Mouse (Mus musculus) kidney, embryonic 14.5 days (tissue): ENCODE results near the gene Junb. TPM values are rescaled to one million over a fixed set of nuclear protein-coding genes. Genes with fewer than 3 reads are reported as not detected.

Experiments
- ATAC-seq: fragments of 200-750 bp; cut with Nextera tagmentation; 2 replicates; pipeline ENCODE4 v1.8.0; 2017; ENCODE audit warnings: moderate number of reproducible peaks, mild to moderate bottlenecking, moderate TSS enrichment, moderate library complexity; ENCODE audit not compliant: low FRiP score, low TSS enrichment
- H3K27ac ChIP-seq: fragments of 300-500 bp; sonication (generic); 2 replicates; pipeline ENCODE4 v1.5.1; 2014; ENCODE audit warnings: low read depth, mild to moderate bottlenecking, low read length, moderate library complexity, mixed read lengths
- H3K27me3 ChIP-seq: fragments of 300-500 bp; sonication (generic); 2 replicates; pipeline ENCODE4 v1.6.1; 2014; ENCODE audit warnings: mild to moderate bottlenecking, low read length; ENCODE audit not compliant: control insufficient read depth, insufficient read depth
- H3K36me3 ChIP-seq: fragments of 300-500 bp; sonication (generic); 2 replicates; pipeline ENCODE4 v1.6.1; 2014; ENCODE audit warnings: low read length, mixed read lengths; ENCODE audit not compliant: control insufficient read depth, insufficient read depth
- H3K4me1 ChIP-seq: fragments of 300-500 bp; sonication (generic); 2 replicates; pipeline ENCODE4 v1.6.1; 2014; ENCODE audit warnings: low read length, mixed read lengths; ENCODE audit not compliant: control insufficient read depth, insufficient read depth
- H3K4me2 ChIP-seq: fragments of 300-500 bp; sonication (generic); replicated peaks from 2 replicates; pipeline ENCODE4 v1.6.1; 2014; ENCODE audit warnings: low read depth, mild to moderate bottlenecking, low read length
- H3K4me3 ChIP-seq: fragments of 300-500 bp; sonication (generic); 2 replicates; pipeline ENCODE4 v1.5.1; 2014; ENCODE audit warnings: mild to moderate bottlenecking, low read length
- H3K9ac ChIP-seq: fragments of 300-500 bp; sonication (generic); 2 replicates; pipeline ENCODE4 v1.6.1; 2014; ENCODE audit warnings: low read depth, mild to moderate bottlenecking, low read length, moderate library complexity
- H3K9me3 ChIP-seq: fragments of 300-500 bp; sonication (generic); 2 replicates; pipeline ENCODE4 v1.6.1; 2016; ENCODE audit warnings: low read length; ENCODE audit not compliant: control insufficient read depth
- WGBS: fragments of 180-500 bp; shearing (Covaris S2); extraction: QIAGEN DNeasy Blood & Tissue Kit; methylation state at CpG from one replicate; pipeline ENCODE4 v1.1.7; 2014; 5-methylcytosine and 5-hydroxymethylcytosine counted together
- polyA plus RNA-seq: library from polyadenylated mRNA; unstranded; fragments of >200 nt; fragmentation: Nextera tagmentation; extraction: Ambion mirVana; gene quantifications from 2 replicates; pipeline ENCODE4 v1.2.1, GENCODE M21; 2014

Junb gene
- polyA plus RNA-seq, 1 experiment from 2014 or later = 10.0 TPM

DNA sequence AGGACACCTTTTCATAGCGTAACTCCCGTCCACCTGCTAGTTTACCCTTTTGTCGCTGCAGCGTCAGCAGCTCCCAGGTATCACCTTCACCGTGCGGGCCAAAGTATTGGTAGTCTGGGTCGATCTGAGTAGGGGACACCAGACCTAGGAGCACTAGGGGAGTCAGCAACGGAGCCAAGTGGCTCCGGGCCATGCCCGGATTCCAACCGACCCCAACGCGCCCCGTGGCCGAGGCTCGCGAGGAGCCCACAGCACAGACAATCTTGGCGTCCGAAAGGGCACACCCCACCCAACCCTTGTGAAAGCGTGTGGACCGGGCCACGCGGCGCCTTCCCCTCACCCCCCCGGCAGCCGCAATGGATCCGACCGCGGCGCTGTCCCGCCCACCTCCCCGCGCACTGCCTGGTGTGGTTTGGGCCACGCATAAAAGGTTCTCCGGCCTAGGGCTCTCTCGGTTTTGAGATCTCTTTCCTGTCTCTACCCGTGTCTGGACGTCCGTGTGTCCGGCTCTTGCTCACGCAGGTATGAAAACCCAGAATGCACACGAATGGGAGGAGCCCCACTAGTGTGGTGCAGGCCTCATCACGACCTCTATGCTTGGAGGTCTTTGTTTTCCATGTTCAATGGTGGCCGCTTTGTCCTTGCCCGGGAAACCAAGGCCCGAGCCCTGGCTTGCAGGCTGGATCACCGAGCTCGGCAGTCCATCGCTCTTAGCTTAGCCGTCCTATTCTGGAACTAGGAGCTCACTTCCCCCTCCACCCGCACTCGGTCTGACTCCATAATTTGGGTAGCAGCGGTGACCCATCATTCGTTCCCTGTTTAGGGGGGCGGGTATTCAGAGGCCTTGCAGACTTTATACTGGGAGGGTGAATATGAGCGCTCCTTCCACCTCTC, 9.0 kb downstream of the Junb start, which contains the start of the genes Gm49661, Prdx2 and Rnaseh2a:
Gene Gm49661, minus strand, starts transcription at position 193 of the 894 bp plus-strand sequence.
Gene Prdx2, plus strand, starts transcription at position 347 of the 894 bp plus-strand sequence.
Gene Rnaseh2a, minus strand, starts transcription at position 527 of the 894 bp plus-strand sequence.
- Histone ChIP-seq H3K9ac (peak within 1 kb of the TSS; percentile 90), H3K27ac (peak within 1 kb of the TSS; percentile 88), H3K9me3 (no peaks in the 10 kb centered on the region), H3K4me1 (peaks cover 27% of the 10 kb centered on the region), H3K4me2 (peak within 1 kb of the TSS; percentile 69), H3K27me3 (no peaks in the 10 kb centered on the region), H3K36me3 (peaks cover 34% of the 10 kb centered on the region), H3K4me3 (peak within 1 kb of the TSS; percentile 76)
- WGBS = under 1% methylated on average over 56 of the region's 56 CpGs
- peak; percentile 65 for ATAC-seq

- ATAC-seq = no peak
- peak overlapping the region; percentile 88 for H3K27ac ChIP-seq
- H3K4me2 ChIP-seq = peak overlapping the region; percentile 69
- peaks cover 29% of the 10 kb centered on the region for H3K36me3 ChIP-seq
- no peaks in the 10 kb centered on the region for H3K9me3 ChIP-seq
- peaks cover 27% of the 10 kb centered on the region for H3K4me1 ChIP-seq
- no peaks in the 10 kb centered on the region for H3K27me3 ChIP-seq
- H3K9ac ChIP-seq = peak overlapping the region; percentile 90
- peak overlapping the region; percentile 76 for H3K4me3 ChIP-seq
- WGBS = 20% methylated on average over 2 of the region's 2 CpGs
These were observed 9.9 kb downstream of the Junb start for GRCm38 (mm10) chr8:84968650-84969049.

GRCm38 (mm10) chr8:84967532-84968304, 10.8 kb downstream of the Junb start:
- no peak overlapping the region for H3K27ac ChIP-seq
- H3K4me2 ChIP-seq = peak overlapping the region; percentile 69; the same call in 1 of the 2 replicates

GRCm38 (mm10) chr8:84966603-84967002, 11.9 kb downstream of the Junb start:
- no peak overlapping the region for H3K4me3 ChIP-seq

More at GRCm38 (mm10) chr8:84967532-84968304, 10.8 kb downstream of the Junb start:
- no peak for ATAC-seq
- no peak overlapping the region; the same call in 1 of the 2 replicates for H3K9ac ChIP-seq
- no peaks in the 10 kb centered on the region for H3K9me3 ChIP-seq
- H3K36me3 ChIP-seq = peaks cover 20% of the 10 kb centered on the region; the same call in 1 of the 2 replicates
- peaks cover 27% of the 10 kb centered on the region for H3K4me1 ChIP-seq
- 89% methylated on average over 13 of the region's 13 CpGs for WGBS
- H3K27me3 ChIP-seq = no peaks in the 10 kb centered on the region
- no peak overlapping the region for H3K4me3 ChIP-seq

DNA sequence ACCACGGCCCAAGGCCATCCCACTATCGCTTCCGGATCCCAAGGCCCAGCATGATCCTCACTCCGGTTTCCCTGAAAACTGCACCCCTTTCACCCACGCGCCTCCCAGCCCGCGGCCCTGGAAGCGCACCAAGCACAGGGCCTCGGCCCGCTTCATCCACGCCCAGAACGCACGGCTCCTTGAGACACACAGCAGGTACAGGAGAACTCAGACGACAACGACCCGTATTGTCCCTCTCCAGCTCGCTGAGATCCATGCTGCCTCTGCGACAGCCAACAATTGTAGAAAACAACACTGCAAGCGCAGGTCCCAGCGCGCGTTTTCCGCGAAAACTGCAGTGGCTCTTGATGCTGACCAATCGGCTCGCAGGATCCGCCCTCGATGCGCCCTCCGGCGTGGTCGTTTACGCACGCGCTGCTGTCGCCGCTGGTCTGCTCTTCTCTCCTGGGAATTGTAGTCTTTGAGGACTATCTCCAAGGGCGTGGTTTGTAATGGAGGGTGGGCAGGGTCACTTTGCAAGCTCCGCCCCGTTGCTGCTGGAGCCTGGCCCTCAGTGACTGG, 12.7 kb downstream of the Junb start:
- ATAC-seq = peak; percentile 86
- Histone ChIP-seq H3K4me2 (peak overlapping the region; percentile 89), H3K4me3 (peak overlapping the region; percentile 74), H3K4me1 (peaks cover 23% of the 10 kb centered on the region), H3K27ac (peak overlapping the region; percentile 83; the same call in 1 of the 2 replicates), H3K36me3 (peaks cover 11% of the 10 kb centered on the region; the same call in 1 of the 2 replicates), H3K9me3 (no peaks in the 10 kb centered on the region), H3K9ac (peak overlapping the region; percentile 76), H3K27me3 (no peaks in the 10 kb centered on the region)
- WGBS = under 1% methylated on average over 40 of the region's 41 CpGs

More at GRCm38 (mm10) chr8:84966603-84967002, 11.9 kb downstream of the Junb start:
- H3K36me3 ChIP-seq = peaks cover 11% of the 10 kb centered on the region; the same call in 1 of the 2 replicates
- WGBS = 45% methylated on average over 3 of the region's 3 CpGs
- ATAC-seq = no peak; the same call in 1 of the 2 replicates
- no peak overlapping the region for H3K27ac ChIP-seq
- no peaks in the 10 kb centered on the region for H3K27me3 ChIP-seq
- no peaks in the 10 kb centered on the region for H3K9me3 ChIP-seq
- H3K4me2 ChIP-seq = no peak overlapping the region
- peaks cover 27% of the 10 kb centered on the region for H3K4me1 ChIP-seq
- H3K9ac ChIP-seq = no peak overlapping the region

- no peak overlapping the region for H3K4me3 ChIP-seq
- H3K9me3 ChIP-seq = no peaks in the 10 kb centered on the region
- H3K4me1 ChIP-seq = peaks cover 19% of the 10 kb centered on the region
- 88% methylated on average over 4 of the region's 4 CpGs for WGBS
- H3K27me3 ChIP-seq = no peaks in the 10 kb centered on the region
- no peak overlapping the region for H3K9ac ChIP-seq
- H3K36me3 ChIP-seq = peaks cover 10% of the 10 kb centered on the region
- H3K4me2 ChIP-seq = no peak overlapping the region
- no peak for ATAC-seq
- H3K27ac ChIP-seq = no peak overlapping the region
These were observed 14.6 kb downstream of the Junb start for GRCm38 (mm10) chr8:84963952-84964351.

DNA sequence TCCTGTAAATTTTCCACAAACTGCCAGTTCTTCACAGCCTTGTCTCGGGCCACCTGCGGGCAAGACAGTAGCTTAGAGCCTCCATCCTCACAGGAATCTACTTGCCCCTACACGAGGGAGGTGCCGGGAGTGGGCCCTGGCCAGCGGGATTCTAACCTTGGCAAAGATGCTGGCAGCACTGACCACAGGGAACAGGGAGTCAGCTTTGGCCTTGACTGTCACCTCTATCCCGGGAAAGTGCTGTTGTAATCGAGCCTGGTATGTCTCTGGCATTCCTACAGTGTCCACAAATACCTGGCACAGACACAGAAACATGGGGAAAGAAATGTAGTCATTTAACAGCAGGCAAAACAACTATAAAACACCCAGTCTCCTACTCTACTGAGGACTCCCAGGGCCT, 18.7 kb downstream of the Junb start:
- 93% methylated on average over 7 of the region's 7 CpGs for WGBS
- no peak overlapping the region for H3K4me2 ChIP-seq
- peaks cover 20% of the 10 kb centered on the region for H3K36me3 ChIP-seq

DNA sequence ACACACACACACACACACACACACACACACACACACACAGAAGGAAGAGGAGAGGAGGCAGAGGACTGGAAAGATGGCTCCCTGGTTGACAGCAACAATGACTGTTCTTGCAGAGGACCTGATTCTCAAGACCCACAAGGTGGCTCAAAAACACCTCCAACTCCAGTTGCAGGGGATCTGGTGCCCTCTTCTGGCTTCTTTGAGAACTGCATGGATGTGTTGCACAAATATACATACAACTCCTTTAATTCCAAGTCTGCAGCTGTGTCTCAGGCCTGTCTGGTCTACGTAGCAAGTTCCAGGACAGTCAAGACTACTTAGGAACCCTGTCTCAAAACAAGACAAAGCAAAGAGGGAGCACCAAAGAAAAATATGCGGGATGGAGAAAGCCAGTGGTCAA, 21.8 kb downstream of the Junb start:
- peaks cover 18% of the 10 kb centered on the region for H3K36me3 ChIP-seq
- no peak for ATAC-seq
- no peak overlapping the region for H3K4me3 ChIP-seq
- no peak overlapping the region for H3K27ac ChIP-seq
- peaks cover 14% of the 10 kb centered on the region for H3K27me3 ChIP-seq
- WGBS = 51% methylated on average over 2 of the region's 2 CpGs
- no peaks in the 10 kb centered on the region for H3K4me1 ChIP-seq
- H3K9me3 ChIP-seq = no peaks in the 10 kb centered on the region
- no peak overlapping the region for H3K9ac ChIP-seq
- no peak overlapping the region for H3K4me2 ChIP-seq

More for the DNA sequence above, 18.7 kb downstream of the Junb start:
- no peak for ATAC-seq
- no peak overlapping the region for H3K27ac ChIP-seq
- H3K4me1 ChIP-seq = peaks cover 1% of the 10 kb centered on the region
- no peaks in the 10 kb centered on the region for H3K9me3 ChIP-seq
- no peaks in the 10 kb centered on the region for H3K27me3 ChIP-seq
- H3K4me3 ChIP-seq = no peak overlapping the region
- no peak overlapping the region for H3K9ac ChIP-seq
